Mouse (Mus musculus): ENCODE measurements around the gene Cacnb1. TPM values are rescaled to one million over a fixed set of nuclear protein-coding genes. Genes with fewer than 3 reads are reported as not detected.

Cacnb1 gene
- total and polyA plus RNA-seq, 3 experiments = 2.3 to 4.4 TPM; not detected in 1

GRCm38 (mm10) chr11:98022555-98023371 lies at the start of gene Cacnb1 (continued):
- TF ChIP-seq POLR2A (IDR thresholded peaks at IDR 0.05; ENCODE audit: control insufficient read depth in 1 of 2, insufficient read depth in 1 of 2, low read depth in 1 of 2, low read length in 2 of 2, poor library complexity in 1 of 2) = peak; percentile 39 to 74; a peak in 2 of 4 replicates
- TF ChIP-seq USF1 (IDR thresholded peaks at IDR 0.05; ENCODE audit: low read depth, low read length) = no peak
- no peak; the same call in 1 of the 2 replicates for TF ChIP-seq POLR2AphosphoS2 (IDR thresholded peaks at IDR 0.05; ENCODE audit: low read length)
- TF ChIP-seq ZNF384 (IDR thresholded peaks at IDR 0.05; ENCODE audit: low read depth, low read length) = no peak

- Histone ChIP-seq H3K9ac (ENCODE audit: control insufficient read depth, low read depth, low read length, poor library complexity, severe bottlenecking) (no peak overlapping the region), H3K36me3 (ENCODE audit: control insufficient read depth in 1 of 2, insufficient read depth in 2 of 2, low read length in 2 of 2) (no peaks in the 10 kb centered on the region), H3K79me2 (ENCODE audit: control insufficient read depth, insufficient read depth, low read length, poor library complexity) (no peaks in the 10 kb centered on the region), H3K4me3 (ENCODE audit: control insufficient read depth in 1 of 2, insufficient read depth in 1 of 2, low read depth in 2 of 2, low read length in 2 of 2) (no peak overlapping the region), H3K27ac (ENCODE audit: control insufficient read depth, low read depth, low read length) (no peak overlapping the region), H3K27me3 (ENCODE audit: control insufficient read depth in 1 of 2, insufficient read depth in 2 of 2, low read length in 2 of 2) (no peaks in the 10 kb centered on the region), H3K9me3 (replicated peaks; ENCODE audit: insufficient read depth, low read length) (no peaks in the 10 kb centered on the region), H3K4me1 (ENCODE audit: control insufficient read depth in 1 of 2, insufficient read depth in 2 of 2, low read length in 2 of 2) (no peaks in the 10 kb centered on the region)
- no peak for TF ChIP-seq HCFC1 (IDR thresholded peaks at IDR 0.05; ENCODE audit: low read depth, low read length)
- no peak for DNase-seq (ENCODE audit: low read depth, low spot score)
Measured at GRCm38 (mm10) chr11:98067255-98067654, 44.4 kb upstream of the Cacnb1 start.

- Histone ChIP-seq H3K27me3 (ENCODE audit: control insufficient read depth in 1 of 2, insufficient read depth in 2 of 2, low read length in 2 of 2) (no peaks in the 10 kb centered on the region), H3K79me2 (ENCODE audit: control insufficient read depth, insufficient read depth, low read length, poor library complexity) (no peaks in the 10 kb centered on the region), H3K4me1 (ENCODE audit: control insufficient read depth in 1 of 2, insufficient read depth in 2 of 2, low read length in 2 of 2) (no peaks in the 10 kb centered on the region), H3K36me3 (ENCODE audit: control insufficient read depth in 1 of 2, insufficient read depth in 2 of 2, low read length in 2 of 2) (no peaks in the 10 kb centered on the region), H3K27ac (ENCODE audit: control insufficient read depth, low read depth, low read length) (no peak overlapping the region), H3K9ac (ENCODE audit: control insufficient read depth, low read depth, low read length, poor library complexity, severe bottlenecking) (no peak overlapping the region), H3K9me3 (replicated peaks; ENCODE audit: insufficient read depth, low read length) (no peaks in the 10 kb centered on the region), H3K4me3 (ENCODE audit: control insufficient read depth in 1 of 2, insufficient read depth in 1 of 2, low read depth in 2 of 2, low read length in 2 of 2) (no peak overlapping the region)
- TF ChIP-seq MAFK (IDR thresholded peaks at IDR 0.05; ENCODE audit: borderline replicate concordance, low read depth, low read length) (no peak), TAL1 (IDR thresholded peaks at IDR 0.05; ENCODE audit: low read length) (no peak), MYB (IDR thresholded peaks at IDR 0.05; ENCODE audit: low read depth, low read length) (no peak), USF1 (IDR thresholded peaks at IDR 0.05; ENCODE audit: low read depth, low read length) (no peak), POLR2AphosphoS2 (IDR thresholded peaks at IDR 0.05; ENCODE audit: low read length) (no peak), CHD2 (IDR thresholded peaks at IDR 0.05; ENCODE audit: low read length) (no peak), JUND (IDR thresholded peaks at IDR 0.05; ENCODE audit: low read depth, low read length) (no peak), ZC3H11A (IDR thresholded peaks at IDR 0.05; ENCODE audit: low read depth, low read length) (no peak), MEF2A (IDR thresholded peaks at IDR 0.05; ENCODE audit: extremely low read depth, insufficient replicate concordance, low read depth, low read length, poor library complexity, severe bottlenecking) (no peak), UBTF (IDR thresholded peaks at IDR 0.05; ENCODE audit: borderline replicate concordance, insufficient read depth, low read depth, low read length) (no peak), EP300 (IDR thresholded peaks at IDR 0.05; ENCODE audit: low read depth in 1 of 2, low read length in 2 of 2) (no peak), GABPA (IDR thresholded peaks at IDR 0.05; ENCODE audit: low read depth, low read length) (no peak), HCFC1 (IDR thresholded peaks at IDR 0.05; ENCODE audit: low read depth, low read length) (no peak), E2F4 (IDR thresholded peaks at IDR 0.05; ENCODE audit: borderline replicate concordance, low read depth, low read length) (no peak), RCOR1 (IDR thresholded peaks at IDR 0.05; ENCODE audit: low read depth, low read length) (no peak), USF2 (IDR thresholded peaks at IDR 0.05; ENCODE audit: borderline replicate concordance in 1 of 2, insufficient read depth in 1 of 2, low read depth in 1 of 2, low read length in 2 of 2) (no peak), TBP (IDR thresholded peaks at IDR 0.05; ENCODE audit: low read depth, low read length) (no peak)
- no peak for DNase-seq (ENCODE audit: low read depth, low spot score)
Measured at GRCm38 (mm10) chr11:98066201-98066600, 43.4 kb upstream of the Cacnb1 start.

All from MEL (cell line).